Mouse (Mus musculus): ENCODE measurements around the gene Ccdc47.

GRCm38 (mm10) chr11:106156257-106156656 is 59.9 kb downstream of the Ccdc47 start:
- no peak for TF ChIP-seq POLR2A (IDR thresholded peaks at IDR 0.05; ENCODE audit: borderline replicate concordance, extremely low read depth, insufficient read depth, insufficient read length, poor library complexity, severe bottlenecking)
- no peak for TF ChIP-seq CTCF (IDR thresholded peaks at IDR 0.05; ENCODE audit: borderline replicate concordance, extremely low read depth, insufficient read depth, insufficient read length)
